Mouse (Mus musculus) right cerebral cortex, postnatal 4 days (tissue): Measurements from ENCODE around the gene Gm43064.
A peak's percentile ranks its signal among the peaks of the same experiment; 100 is the strongest.
"Not testable (repeated sequence)": the region's sequence is repeated elsewhere in the genome, so short reads cannot be mapped to it uniquely, and the experiment has no call there.

Source experiments
- DNase-seq: peaks from one replicate; pipeline ENCODE4 v3.0.0-alpha.2; 2022

Gene Gm43064

GRCm38 (mm10) chr3:103801631-103802531 is 7.5 kb upstream of the Gm43064 start:
- no peak for DNase-seq

GRCm38 (mm10) chr3:103802861-103803260 is 6.5 kb upstream of the Gm43064 start:
- DNase-seq = no peak

DNA sequence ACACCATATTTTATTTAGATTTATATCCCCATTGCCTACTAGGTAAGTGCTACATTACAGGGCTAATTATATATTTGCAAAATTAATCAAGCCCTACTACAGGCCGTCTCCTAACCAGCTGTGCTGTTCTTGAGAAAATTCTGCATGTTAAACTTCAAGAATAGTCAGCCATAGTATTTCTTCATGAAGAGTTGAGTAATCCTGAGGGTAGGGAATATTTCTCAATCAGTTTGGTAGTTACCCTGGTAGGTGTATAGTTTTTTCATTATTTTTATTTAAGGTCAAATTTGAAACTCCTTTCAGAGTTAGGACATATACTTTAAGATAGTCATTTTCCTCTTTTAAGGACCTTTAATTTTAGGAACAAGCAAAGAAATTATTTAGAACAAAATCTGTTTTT is 3.7 kb upstream of the Gm43064 start:
- no peak for DNase-seq

- no peak for DNase-seq
These were observed 402 bp downstream of the Gm43064 start for GRCm38 (mm10) chr3:103809799-103810150.

GRCm38 (mm10) chr3:103810967-103811366 is 1.6 kb downstream of the Gm43064 start:
- no peak for DNase-seq

- no peak for DNase-seq
These were observed 18.2 kb downstream of the Gm43064 start for GRCm38 (mm10) chr3:103827548-103827947.

DNA sequence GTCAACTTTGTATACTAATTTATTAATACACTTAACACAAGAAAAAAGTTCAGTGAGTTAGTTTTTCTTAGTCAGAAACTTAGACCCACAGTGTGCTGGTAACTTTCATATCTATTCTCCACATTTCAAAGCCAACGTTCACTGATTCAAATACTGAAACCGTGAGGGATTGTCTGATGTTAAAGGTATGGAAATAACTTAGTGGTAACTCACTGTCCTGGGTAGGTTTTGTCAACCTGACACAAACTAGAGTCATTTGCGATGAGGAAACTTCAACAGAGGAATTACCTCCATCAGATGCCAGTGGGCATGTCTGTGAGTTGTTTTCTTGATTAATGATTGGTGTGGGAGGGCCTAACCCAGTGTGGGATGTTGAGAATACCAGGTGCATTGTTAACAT is 19.7 kb downstream of the Gm43064 start:
- DNase-seq = no peak

DNA sequence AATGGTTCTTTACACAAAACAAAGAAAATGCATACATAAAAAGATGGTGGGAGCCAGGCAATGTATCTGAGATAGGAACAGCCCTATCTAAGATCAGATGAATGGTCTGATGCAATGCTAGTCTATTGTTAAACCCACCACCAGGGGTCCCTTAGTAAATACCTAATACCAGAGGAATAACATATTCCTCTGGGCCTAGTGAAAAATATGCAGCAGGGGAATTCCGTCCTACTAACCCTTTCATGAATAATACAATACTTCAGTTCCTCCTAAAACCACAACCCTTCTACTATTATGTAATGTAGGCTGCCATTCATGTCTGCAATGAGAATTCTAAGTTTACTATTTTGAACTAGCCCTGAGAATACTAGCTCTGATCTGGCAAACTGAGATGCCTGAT is 21.3 kb downstream of the Gm43064 start:
- DNase-seq = not testable (repeated sequence)

DNA sequence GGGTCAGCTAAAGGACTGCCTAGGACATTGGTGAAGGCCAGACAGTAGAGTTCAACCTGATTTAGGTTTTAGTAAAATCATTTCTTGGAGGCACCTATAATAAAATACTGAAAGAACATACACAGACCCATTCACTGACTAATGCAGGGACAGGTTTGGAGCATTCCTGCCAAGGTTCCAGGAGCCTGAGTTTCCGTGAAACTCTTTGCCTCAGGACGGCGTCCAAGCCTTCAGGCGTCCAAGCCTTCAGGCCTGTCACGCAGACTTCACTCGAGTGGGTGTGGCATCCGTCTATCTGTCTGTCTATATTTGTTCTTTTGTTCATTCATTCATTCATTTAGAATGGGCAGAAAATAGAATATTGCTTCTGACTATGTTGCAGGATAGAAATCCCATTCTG is 21.8 kb downstream of the Gm43064 start:
- DNase-seq = no peak

GRCm38 (mm10) chr3:103832426-103832825 is 23.1 kb downstream of the Gm43064 start, which contains the start of gene Bcl2l15:
Gene Bcl2l15, plus strand, starts transcription at chr3:103832601.
- DNase-seq = no peak

DNA sequence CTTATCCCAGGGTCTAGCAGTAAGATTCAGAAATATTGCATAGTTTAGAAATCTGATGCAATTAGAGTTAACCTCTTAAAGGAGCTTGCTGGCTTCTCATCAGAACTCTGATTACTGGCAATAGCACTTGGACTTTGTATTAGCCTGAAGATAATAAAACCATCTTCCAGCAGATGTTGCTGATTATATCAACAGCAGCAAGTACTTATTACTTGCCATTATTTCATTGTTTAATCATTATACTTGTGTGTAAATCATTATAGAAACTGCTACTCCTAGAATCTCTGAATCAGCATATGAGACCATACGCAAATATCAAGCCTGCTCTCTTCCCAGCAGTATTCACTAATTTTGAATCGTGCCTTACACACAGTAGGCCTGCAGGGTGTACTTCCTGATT is 24.6 kb downstream of the Gm43064 start:
- DNase-seq = no peak

- DNase-seq = no peak
These were observed 26.0 kb downstream of the Gm43064 start for GRCm38 (mm10) chr3:103835272-103835950.

- DNase-seq = no peak
These were observed 26.6 kb downstream of the Gm43064 start for GRCm38 (mm10) chr3:103835951-103836310.

- DNase-seq = no peak
These were observed 27.1 kb downstream of the Gm43064 start for GRCm38 (mm10) chr3:103836453-103836852.

GRCm38 (mm10) chr3:103839711-103840110 is 30.3 kb downstream of the Gm43064 start:
- DNase-seq = no peak

GRCm38 (mm10) chr3:103840195-103840594 is 30.8 kb downstream of the Gm43064 start:
- not testable (repeated sequence) for DNase-seq

DNA sequence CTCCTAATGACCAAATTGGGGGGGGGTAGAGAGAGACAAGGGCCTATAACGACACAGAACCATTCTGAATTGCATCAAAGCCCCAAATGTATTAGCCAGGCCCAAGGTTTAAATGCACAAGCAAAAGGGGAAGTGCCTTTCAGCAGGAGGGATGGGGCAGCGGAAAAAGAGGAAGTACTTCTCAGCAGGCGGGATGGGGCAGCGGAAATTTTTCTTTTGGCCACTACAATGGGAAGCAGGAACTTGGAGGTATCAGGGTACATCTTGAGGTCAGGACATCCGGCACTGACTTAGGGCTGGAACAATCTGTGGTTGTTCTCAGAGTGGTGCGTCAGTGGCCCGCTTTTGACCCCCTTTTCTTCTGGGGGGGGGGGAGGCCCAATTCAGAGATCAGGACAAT is 31.6 kb downstream of the Gm43064 start:
- not testable (repeated sequence) for DNase-seq

DNA sequence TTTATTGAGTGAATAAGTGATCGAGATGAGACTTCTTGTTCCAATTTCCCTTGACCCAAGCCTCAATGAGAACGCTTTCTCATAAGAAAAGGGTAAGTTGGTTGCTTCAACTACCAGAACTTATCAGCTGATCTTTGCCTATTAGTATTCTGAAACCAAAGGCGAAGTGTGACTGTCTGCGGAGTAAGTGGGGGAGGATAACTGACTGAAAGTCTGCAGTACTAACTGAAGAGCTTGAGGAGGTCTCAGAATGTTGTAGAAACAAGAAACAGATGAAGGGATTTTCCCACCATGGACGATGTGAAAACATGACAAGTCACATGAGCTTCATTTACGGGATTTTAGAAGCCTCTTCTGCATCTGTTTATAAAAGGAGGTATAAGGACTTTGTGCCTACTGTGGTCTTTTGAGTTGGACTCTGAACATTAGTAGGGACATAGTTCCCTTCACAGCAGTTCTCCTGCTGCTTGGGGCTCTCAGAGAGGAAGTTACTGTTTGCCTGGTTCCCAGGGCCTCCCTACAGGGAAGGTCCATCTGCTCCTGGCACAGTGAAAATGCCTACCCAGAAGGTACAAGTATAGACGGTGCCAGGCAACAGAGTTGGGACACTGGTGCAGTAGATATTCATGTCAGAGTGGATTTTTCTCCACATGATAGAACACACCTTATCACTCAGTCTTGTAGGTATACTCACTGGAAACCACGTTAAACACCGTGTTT is 41.4 kb downstream of the Gm43064 start:
- DNase-seq = no peak

DNA sequence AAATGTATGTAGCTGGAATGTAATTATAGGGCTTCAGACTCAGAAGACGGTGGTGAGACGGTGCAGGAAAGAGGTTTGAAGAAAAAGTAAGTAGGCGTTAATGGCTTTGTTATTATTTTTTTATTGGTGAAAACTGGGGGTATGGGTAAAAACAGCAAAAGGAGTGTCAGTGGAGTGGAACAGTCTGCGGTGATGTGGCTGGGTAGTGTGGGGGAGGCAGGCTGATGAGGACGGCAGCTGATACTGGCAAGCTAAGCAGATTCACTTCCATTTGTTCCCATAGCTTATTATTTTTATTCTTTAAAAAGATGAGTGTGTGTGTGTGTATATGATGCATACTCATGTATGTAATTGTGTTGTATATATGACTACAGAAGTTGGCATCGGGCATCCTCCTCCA is 42.1 kb downstream of the Gm43064 start:
- DNase-seq = no peak

- DNase-seq = no peak
These were observed 42.5 kb downstream of the Gm43064 start for GRCm38 (mm10) chr3:103851882-103852281.

DNA sequence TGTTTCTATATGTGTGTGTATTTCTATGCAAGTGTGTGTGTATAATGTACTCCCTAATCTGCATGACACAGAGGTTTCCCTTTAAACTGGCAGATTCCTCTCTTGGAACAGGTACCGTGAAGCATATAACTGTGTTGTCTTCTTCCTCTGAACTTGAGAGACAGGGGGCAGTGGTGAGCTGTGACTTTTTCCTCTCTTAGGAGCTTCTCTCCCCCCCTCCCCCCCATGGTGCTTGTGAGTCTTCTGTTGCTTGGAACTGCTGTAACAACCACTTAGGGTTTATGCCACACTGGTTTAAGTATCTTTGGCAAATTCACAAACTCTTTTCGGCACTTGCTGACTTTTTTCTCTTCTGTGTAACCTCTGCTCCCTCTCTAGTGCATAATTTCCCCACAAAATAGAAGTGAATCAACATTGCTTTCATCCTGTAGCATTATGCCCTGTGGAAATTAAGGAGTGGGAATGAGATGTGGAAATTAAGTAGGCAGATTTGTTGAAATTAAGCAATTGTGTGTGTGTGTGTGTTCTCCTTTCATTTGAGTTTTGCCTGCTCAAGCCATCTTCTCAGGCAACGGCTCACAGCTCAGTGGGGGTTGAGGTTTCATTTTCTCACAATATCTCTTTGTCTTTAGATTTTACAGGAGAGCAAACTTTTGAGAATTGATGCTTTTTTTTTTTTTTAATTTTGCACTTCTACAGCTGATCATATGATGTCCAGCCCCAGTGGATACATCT is 43.4 kb downstream of the Gm43064 start:
- DNase-seq = peak; percentile 44

DNA sequence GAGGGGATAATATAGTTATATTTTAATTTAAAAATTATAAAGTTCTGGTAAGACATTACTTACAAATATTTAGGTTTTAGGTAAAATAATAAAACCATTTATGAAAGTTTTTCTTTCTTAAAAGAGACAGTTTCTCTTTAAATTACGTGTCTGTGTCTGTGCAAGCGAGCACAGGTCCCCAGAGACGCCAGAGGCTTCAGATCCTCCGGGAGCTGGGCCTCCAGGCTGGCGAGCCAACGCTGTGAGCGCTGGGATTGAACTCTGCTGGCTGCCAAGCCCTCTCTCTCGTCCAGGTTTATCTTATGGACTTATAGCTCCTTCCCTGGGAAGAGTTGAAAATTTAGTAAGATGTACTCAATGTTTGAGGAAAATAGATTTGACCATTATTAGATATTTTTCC is 44.4 kb downstream of the Gm43064 start:
- no peak for DNase-seq
